In genomic region chr9:101075694-101076093, GRCm38 (mm10) we compare ENCODE assay signal across 8 mouse cellular contexts. TPM values are rescaled to one million over a fixed set of nuclear protein-coding genes. Genes with fewer than 3 reads are reported as not detected.
DNase-seq lines count a peak whose midpoint lies in the region; ATAC-seq and TF ChIP-seq lines count a peak whose summit lies in the region.

No protein-coding gene starts in this region.

- peak overlapping the region; percentile 75 for H3K4me2 ChIP-seq in embryonic facial prominence, embryonic 15.5 days (replicated peaks)
- peak overlapping the region; percentile 83 for H3K4me2 ChIP-seq in intestine, postnatal 0 days (replicated peaks; ENCODE audit: low read depth)
- peak overlapping the region; percentile 92 for H3K4me2 ChIP-seq in neural tube, embryonic 13.5 days

- no peak for TF ChIP-seq CTCF in lung, adult 2 months (IDR thresholded peaks at IDR 0.05; ENCODE audit: insufficient read depth, low read length)
- TF ChIP-seq CTCF in intestine, postnatal 0 days (IDR thresholded peaks at IDR 0.05; ENCODE audit: low read depth) = no peak

- WGBS in lung, adult 2 months = under 1% methylated on average over 8 of the region's 8 CpGs
- whole genome bisulfite sequencing in embryonic facial prominence, embryonic 15.5 days = under 1% methylated on average over 8 of the region's 8 CpGs
- WGBS in intestine, postnatal 0 days = under 1% methylated on average over 8 of the region's 8 CpGs
- under 1% methylated on average over 8 of the region's 8 CpGs for WGBS in neural tube, embryonic 13.5 days

- H3K4me1 ChIP-seq in lung, adult 2 months (ENCODE audit: control insufficient read depth, insufficient read depth, low read length) = peaks cover 18% of the 10 kb centered on the region
- H3K4me1 ChIP-seq in embryonic facial prominence, embryonic 15.5 days = peaks cover 29% of the 10 kb centered on the region
- H3K4me1 ChIP-seq in intestine, postnatal 0 days (replicated peaks; ENCODE audit: control insufficient read depth, insufficient read depth, low read length) = peaks cover 8% of the 10 kb centered on the region; the same call in 1 of the 2 replicates
- peaks cover 52% of the 10 kb centered on the region for H3K4me1 ChIP-seq in neural tube, embryonic 13.5 days (replicated peaks)

- H3K9me3 ChIP-seq in embryonic facial prominence, embryonic 15.5 days (replicated peaks) = no peaks in the 10 kb centered on the region
- H3K9me3 ChIP-seq in intestine, postnatal 0 days (ENCODE audit: control insufficient read depth) = no peaks in the 10 kb centered on the region
- no peaks in the 10 kb centered on the region for H3K9me3 ChIP-seq in neural tube, embryonic 13.5 days

- DNase-seq in lung, adult 2 months = no peak
- DNase-seq in lung, postnatal 25 days (ENCODE audit: low spot score) = no peak
- DNase-seq in gastrocnemius, postnatal 25 days = no peak
- no peak for DNase-seq in gastrocnemius, postnatal 36 days
- no peak for DNase-seq in cerebellum, adult 18-20 months

- no peak overlapping the region for H3K27ac ChIP-seq in embryonic facial prominence, embryonic 15.5 days (replicated peaks)
- no peak overlapping the region for H3K27ac ChIP-seq in intestine, postnatal 0 days (ENCODE audit: low read depth, low read length)
- no peak overlapping the region for H3K27ac ChIP-seq in neural tube, embryonic 13.5 days (replicated peaks)

- no peaks in the 10 kb centered on the region for H3K27me3 ChIP-seq in embryonic facial prominence, embryonic 15.5 days
- H3K27me3 ChIP-seq in intestine, postnatal 0 days (replicated peaks; ENCODE audit: control insufficient read depth, insufficient read depth, low read length) = no peaks in the 10 kb centered on the region
- no peaks in the 10 kb centered on the region for H3K27me3 ChIP-seq in neural tube, embryonic 13.5 days

- H3K4me3 ChIP-seq in lung, adult 2 months (replicated peaks; ENCODE audit: extremely low read depth, low read depth, low read length) = peak overlapping the region; percentile 96
- peak overlapping the region; percentile 95 for H3K4me3 ChIP-seq in embryonic facial prominence, embryonic 15.5 days (replicated peaks)
- H3K4me3 ChIP-seq in intestine, postnatal 0 days (ENCODE audit: low read depth, low read length) = peak overlapping the region; percentile 89
- H3K4me3 ChIP-seq in neural tube, embryonic 13.5 days = peak overlapping the region; percentile 87

- intact Hi-C loops in gastrocnemius, postnatal 36 days (cut with DNase I) = no loop called here

- H3K9ac ChIP-seq in embryonic facial prominence, embryonic 15.5 days = peak overlapping the region; percentile 94
- H3K9ac ChIP-seq in intestine, postnatal 0 days (ENCODE audit: low read depth, low read length) = peak overlapping the region; percentile 92
- H3K9ac ChIP-seq in neural tube, embryonic 13.5 days = peak overlapping the region; percentile 99

- no peak for ATAC-seq in embryonic facial prominence, embryonic 15.5 days (ENCODE audit: insufficient number of reproducible peaks, low FRiP score, low TSS enrichment, low read depth)
- no peak for ATAC-seq in intestine, postnatal 0 days
- ATAC-seq in neural tube, embryonic 13.5 days (ENCODE audit: low read depth) = no peak

- no peaks in the 10 kb centered on the region for H3K36me3 ChIP-seq in embryonic facial prominence, embryonic 15.5 days
- no peaks in the 10 kb centered on the region for H3K36me3 ChIP-seq in intestine, postnatal 0 days (ENCODE audit: control insufficient read depth, insufficient read depth)
- H3K36me3 ChIP-seq in neural tube, embryonic 13.5 days = no peaks in the 10 kb centered on the region

- no peak for TF ChIP-seq POLR2A in lung, adult 2 months (IDR thresholded peaks at IDR 0.05; ENCODE audit: borderline replicate concordance, extremely low read depth, low read depth, low read length)

RNA-seq across cellular contexts. Expression of gene Msl2, which starts 1.8 kb away (rescaled TPM):
- 28.4 and 33.4 TPM in 2 replicates for polyA plus RNA-seq in lung, adult 2 months (2012; rRNA removed)
- polyA plus RNA-seq in embryonic facial prominence, embryonic 15.5 days (2015; fragmentation: Nextera tagmentation; extraction: Ambion mirVana) = 5.3 and 5.9 TPM in 2 replicates
- polyA plus RNA-seq in intestine, postnatal 0 days (2015; fragmentation: Nextera tagmentation; extraction: Ambion mirVana) = 4.6 and 5.6 TPM in 2 replicates
- polyA plus RNA-seq in neural tube, embryonic 13.5 days (2015; fragmentation: Nextera tagmentation; extraction: Ambion mirVana) = 4.8 TPM in 2 replicates
- total RNA-seq in gastrocnemius, postnatal 25 days (2021) = 10 to 100 TPM; 20.9 to 23.1 TPM
- 10 to 100 TPM; 19.6 to 27.2 TPM for total RNA-seq in gastrocnemius, postnatal 36 days (2021)

RNA-seq across cellular contexts. Expression of gene Pccb, which starts 41.0 kb away (rescaled TPM):
- 50.1 and 63.8 TPM in 2 replicates for polyA plus RNA-seq in lung, adult 2 months (2012; rRNA removed)
- 24.7 and 24.9 TPM in 2 replicates for polyA plus RNA-seq in embryonic facial prominence, embryonic 15.5 days (2015; fragmentation: Nextera tagmentation; extraction: Ambion mirVana)
- 30.4 and 31.2 TPM in 2 replicates for polyA plus RNA-seq in intestine, postnatal 0 days (2015; fragmentation: Nextera tagmentation; extraction: Ambion mirVana)
- 21.3 and 21.4 TPM in 2 replicates for polyA plus RNA-seq in neural tube, embryonic 13.5 days (2015; fragmentation: Nextera tagmentation; extraction: Ambion mirVana)
- 10 to 100 TPM; 51.6 to 57.9 TPM for total RNA-seq in gastrocnemius, postnatal 25 days (2021)
- 10 to 100 TPM; 52.6 to 58.4 TPM for total RNA-seq in gastrocnemius, postnatal 36 days (2021)
